Mouse (Mus musculus) midbrain, postnatal 0 days (tissue): ENCODE data around the gene Olfr1333. TPM values are rescaled to one million over a fixed set of nuclear protein-coding genes. Genes with fewer than 3 reads are reported as not detected.

ENCODE experiments used
- ATAC-seq: fragments of 200-750 bp; cut with Nextera tagmentation; 2 replicates; pipeline ENCODE4 v1.8.0; 2017; ENCODE audit warnings: moderate number of reproducible peaks, mild to moderate bottlenecking, moderate TSS enrichment, moderate library complexity; ENCODE audit not compliant: low FRiP score
- DNase-seq: peaks from one replicate; pipeline ENCODE4 v3.0.0-alpha.2; 2015; ENCODE audit warnings: low spot score
- H3K27ac ChIP-seq: fragments of 300-500 bp; sonication (generic); 2 replicates; pipeline ENCODE4 v1.5.1; 2014; ENCODE audit warnings: low read depth, mild to moderate bottlenecking, low read length, mixed read lengths
- H3K27me3 ChIP-seq: fragments of 300-500 bp; sonication (generic); 2 replicates; pipeline ENCODE4 v1.6.1; 2014; ENCODE audit warnings: low read length, control low read depth, mixed read lengths; ENCODE audit not compliant: insufficient read depth
- H3K36me3 ChIP-seq: fragments of 300-500 bp; sonication (generic); 2 replicates; pipeline ENCODE4 v1.6.1; 2014; ENCODE audit warnings: low read length, control low read depth, mixed read lengths; ENCODE audit not compliant: insufficient read depth
- H3K4me1 ChIP-seq: fragments of 300-500 bp; sonication (generic); 2 replicates; pipeline ENCODE4 v1.6.1; 2014; ENCODE audit warnings: mild to moderate bottlenecking, control low read depth, antibody characterized with exemption, low read length, mixed read lengths; ENCODE audit not compliant: insufficient read depth
- H3K4me2 ChIP-seq: fragments of 300-500 bp; sonication (generic); 2 replicates; pipeline ENCODE4 v1.6.1; 2014; ENCODE audit warnings: low read depth, mild to moderate bottlenecking, low read length, mixed read lengths; ENCODE audit not compliant: poor library complexity, severe bottlenecking
- H3K4me3 ChIP-seq: fragments of 300-500 bp; sonication (generic); 2 replicates; pipeline ENCODE4 v1.5.1; 2014; ENCODE audit warnings: low read depth, mild to moderate bottlenecking, low read length, moderate library complexity
- H3K9ac ChIP-seq: fragments of 300-500 bp; sonication (generic); replicated peaks from 2 replicates; pipeline ENCODE4 v1.6.1; 2014; ENCODE audit warnings: mild to moderate bottlenecking, low read length, moderate library complexity, mixed read lengths; ENCODE audit not compliant: poor library complexity, severe bottlenecking
- H3K9me3 ChIP-seq: fragments of 300-500 bp; sonication (generic); 2 replicates; pipeline ENCODE4 v1.6.1; 2016; ENCODE audit warnings: low read length, control low read depth
- CTCF ChIP-seq: IDR thresholded peaks from 2 replicates; pipeline ENCODE4 v1.5.1; 2016; ENCODE audit warnings: antibody characterized with exemption, mild to moderate bottlenecking
- WGBS: fragments of 180-500 bp; shearing (Covaris S2); extraction: QIAGEN DNeasy Blood & Tissue Kit; methylation state at CpG from one replicate; pipeline ENCODE4 v1.1.7; 2014; 5-methylcytosine and 5-hydroxymethylcytosine counted together
- polyA plus RNA-seq: library from polyadenylated mRNA; unstranded; fragments of >200 nt; fragmentation: Nextera tagmentation; extraction: Ambion mirVana; gene quantifications from 2 replicates; pipeline ENCODE4 v1.2.1, GENCODE M21; 2015
- total RNA-seq: library from RNA; depleted of rRNA; stranded (reverse); fragments of >200 nt; gene quantifications from 2 replicates; pipeline ENCODE4 v1.2.3, GENCODE M21; 2014; rRNA removed

The Olfr1333 gene
- total RNA-seq (not detected in 2 replicates), polyA plus RNA-seq (not detected in 2 replicates)

DNA sequence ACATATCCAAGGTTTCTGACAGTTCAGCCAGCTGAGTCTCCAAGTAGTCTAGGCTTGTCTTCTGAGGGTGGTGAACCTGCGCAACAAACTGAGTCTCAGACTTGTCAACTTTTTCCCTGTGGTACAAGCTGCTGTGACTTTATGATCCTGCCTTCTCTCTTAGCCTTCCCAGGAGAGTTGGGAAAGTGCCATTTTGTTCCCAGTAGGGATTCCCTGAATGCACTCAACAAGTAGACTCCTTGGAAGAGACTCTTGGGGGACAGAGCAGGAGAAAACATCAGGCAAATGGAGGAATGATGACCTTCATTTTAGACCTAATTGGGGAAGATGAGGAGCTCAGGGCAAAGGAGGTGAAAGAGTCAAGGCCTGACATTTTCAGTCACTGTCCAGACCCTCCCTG, at the start of gene Olfr1333:
Gene Olfr1333 (minus strand): TSS at position 101 of the 400 bp plus-strand sequence.
- Histone ChIP-seq H3K4me3 (no peak within 1 kb of the TSS), H3K27ac (no peak within 1 kb of the TSS), H3K9me3 (no peaks in the 10 kb centered on the region), H3K4me2 (no peak within 1 kb of the TSS), H3K36me3 (no peaks in the 10 kb centered on the region), H3K9ac (no peak within 1 kb of the TSS), H3K4me1 (no peaks in the 10 kb centered on the region), H3K27me3 (no peaks in the 10 kb centered on the region)
- WGBS = 97% methylated on average over 1 of the region's 1 CpGs
- no peak for TF ChIP-seq CTCF
- DNase-seq (no peak), ATAC-seq (no peak)

DNA sequence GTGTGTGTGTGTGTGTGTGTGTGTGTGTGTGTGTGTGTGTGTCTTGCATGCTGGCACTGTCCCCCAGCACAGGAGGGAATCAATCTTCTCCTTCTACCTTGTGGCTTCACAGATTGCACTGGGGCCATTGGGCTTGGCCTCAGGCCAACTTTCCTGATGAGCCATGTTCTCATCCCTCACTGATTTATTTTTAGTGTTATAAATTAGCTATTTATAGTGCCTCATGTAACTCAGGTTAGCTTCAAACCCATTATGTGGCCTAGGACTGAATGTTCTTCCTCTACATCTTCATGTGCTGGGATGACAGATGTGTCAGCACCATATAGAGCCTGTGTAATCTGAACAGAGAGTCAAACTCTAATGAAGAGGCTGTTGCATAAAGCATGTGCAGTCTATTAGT, 31.5 kb upstream of the Olfr1333 start:
- DNase-seq (no peak), ATAC-seq (no peak)
- H3K4me3 ChIP-seq = no peak overlapping the region
- H3K4me2 ChIP-seq = no peak overlapping the region
- no peaks in the 10 kb centered on the region for H3K9me3 ChIP-seq
- no peak overlapping the region for H3K9ac ChIP-seq
- no peak overlapping the region for H3K27ac ChIP-seq
- no peaks in the 10 kb centered on the region for H3K36me3 ChIP-seq
- no peak for TF ChIP-seq CTCF
- no peaks in the 10 kb centered on the region for H3K27me3 ChIP-seq
- H3K4me1 ChIP-seq = no peaks in the 10 kb centered on the region

DNA sequence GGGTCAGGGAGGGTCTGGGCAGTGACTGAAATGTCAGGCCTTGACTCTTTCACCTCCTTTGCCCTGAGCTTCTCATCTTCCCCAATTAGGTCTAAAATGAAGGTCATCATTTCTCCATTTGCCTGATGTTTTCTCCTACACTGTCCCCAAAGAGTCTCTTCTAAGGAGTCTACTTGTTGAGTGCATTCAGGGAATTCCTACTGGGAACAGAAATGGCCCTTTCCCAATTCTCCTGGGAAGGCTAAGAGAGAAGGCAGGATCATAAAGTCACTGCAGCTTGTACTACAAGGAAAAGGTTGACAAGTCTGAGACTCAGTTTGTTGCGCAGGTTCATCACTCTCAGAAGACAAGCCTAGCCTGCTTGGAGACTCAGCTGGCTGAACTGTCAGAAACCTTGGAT, 28.3 kb upstream of the Olfr1333 start, which contains the start of gene Olfr1331:
Gene Olfr1331 (plus strand): TSS at position 301 of the 400 bp plus-strand sequence.
- DNase-seq (no peak), ATAC-seq (no peak)
- Histone ChIP-seq H3K27ac (no peak within 1 kb of the TSS), H3K4me1 (no peaks in the 10 kb centered on the region), H3K4me3 (no peak within 1 kb of the TSS), H3K36me3 (no peaks in the 10 kb centered on the region), H3K9me3 (no peaks in the 10 kb centered on the region), H3K9ac (no peak within 1 kb of the TSS), H3K4me2 (no peak within 1 kb of the TSS), H3K27me3 (no peaks in the 10 kb centered on the region)
- WGBS = 97% methylated on average over 1 of the region's 1 CpGs
- no peak for TF ChIP-seq CTCF

DNA sequence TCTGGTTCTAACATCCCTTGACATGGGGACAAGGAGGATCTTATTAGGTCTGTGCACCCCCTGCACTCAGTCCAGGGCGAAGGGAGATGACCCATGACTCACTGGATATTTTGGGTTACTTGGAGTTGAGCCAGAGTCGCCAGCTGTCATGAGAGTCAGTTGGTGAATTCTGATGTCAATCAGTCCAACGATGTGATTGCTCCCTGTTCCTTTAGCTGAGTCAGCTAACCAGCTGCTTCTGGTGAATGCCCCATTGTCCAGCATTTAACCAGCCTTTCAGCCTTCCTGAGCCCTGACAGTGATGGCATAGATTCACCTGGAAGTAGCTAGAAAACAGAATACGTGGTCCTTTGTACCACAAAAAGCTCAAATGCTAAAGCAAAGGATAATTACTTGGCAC, 26.6 kb upstream of the Olfr1333 start:
- TF ChIP-seq CTCF = no peak
- Histone ChIP-seq H3K36me3 (no peaks in the 10 kb centered on the region), H3K27ac (no peak overlapping the region), H3K4me2 (no peak overlapping the region), H3K9me3 (no peaks in the 10 kb centered on the region), H3K4me3 (no peak overlapping the region), H3K4me1 (no peaks in the 10 kb centered on the region), H3K27me3 (no peaks in the 10 kb centered on the region), H3K9ac (no peak overlapping the region)
- 39% methylated on average over 4 of the region's 4 CpGs for WGBS
- peak; percentile 12 for DNase-seq
- ATAC-seq = no peak

DNA sequence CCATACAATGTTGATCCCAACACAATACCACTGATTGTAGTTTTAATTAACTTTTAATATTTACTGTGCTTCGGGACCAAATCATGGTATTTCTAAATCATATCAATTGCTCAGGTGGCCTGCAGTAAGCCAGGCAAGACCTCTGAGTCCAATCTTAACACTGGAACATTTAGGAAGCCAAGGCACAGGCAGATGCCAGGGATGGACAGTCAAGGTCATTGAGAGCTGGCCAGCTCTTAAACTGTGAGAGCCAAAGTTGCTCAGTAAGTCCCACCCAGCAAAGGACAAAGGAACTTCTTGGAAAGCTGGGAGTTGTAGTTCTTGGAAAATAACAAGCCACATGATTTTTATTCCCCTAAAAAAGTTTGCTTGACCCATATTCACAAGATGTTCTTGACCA, 25.7 kb upstream of the Olfr1333 start:
- ATAC-seq = no peak
- Histone ChIP-seq H3K27ac (no peak overlapping the region), H3K36me3 (no peaks in the 10 kb centered on the region), H3K4me3 (no peak overlapping the region), H3K9ac (no peak overlapping the region), H3K4me1 (no peaks in the 10 kb centered on the region), H3K4me2 (no peak overlapping the region), H3K27me3 (no peaks in the 10 kb centered on the region), H3K9me3 (no peaks in the 10 kb centered on the region)
- 76% methylated on average over 1 of the region's 1 CpGs for WGBS
- TF ChIP-seq CTCF = no peak
- no peak for DNase-seq

DNA sequence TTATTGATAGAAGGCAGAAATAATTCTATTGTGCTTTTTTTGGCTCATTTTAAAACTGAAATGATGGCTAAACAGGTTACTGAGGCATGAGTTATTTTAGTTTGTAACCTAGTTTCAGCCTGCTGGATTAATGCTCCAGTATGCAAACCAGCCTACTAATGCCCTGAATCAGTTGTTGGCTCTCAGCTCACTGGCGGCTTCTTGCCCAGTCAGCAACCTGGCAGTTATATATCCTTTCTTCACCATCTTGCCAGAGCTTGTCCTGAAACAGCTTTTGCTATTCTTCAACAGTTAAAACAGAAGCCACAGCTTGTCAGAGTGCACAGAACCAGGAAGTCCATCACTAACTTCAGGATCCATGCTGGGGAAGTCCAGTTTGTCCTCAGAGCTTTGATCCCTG, 17.2 kb downstream of the Olfr1333 start:
- TF ChIP-seq CTCF = no peak
- Histone ChIP-seq H3K9ac (no peak overlapping the region), H3K4me1 (no peaks in the 10 kb centered on the region), H3K4me3 (no peak overlapping the region), H3K4me2 (no peak overlapping the region), H3K36me3 (no peaks in the 10 kb centered on the region), H3K27me3 (no peaks in the 10 kb centered on the region), H3K27ac (no peak overlapping the region), H3K9me3 (no peaks in the 10 kb centered on the region)
- 81% methylated on average over 1 of the region's 1 CpGs for WGBS
- DNase-seq (peak; percentile 3), ATAC-seq (no peak)
